Mouse (Mus musculus) CH12.LX (cell line): ENCODE results near the gene Gabra5.

Experiments
- CTCF ChIP-seq, 2 experiments: IDR thresholded peaks in 1 of 2; conservative IDR thresholded peaks in 1 of 2; 2 replicates each; pipeline ENCODE4 v1.5.1; 2011 to 2012; ENCODE audit warnings: low read depth in 2 of 2, low read length in 2 of 2, improper control_type of control experiment in 1 of 2, inconsistent platforms in 1 of 2, mild to moderate bottlenecking in 1 of 2, moderate library complexity in 1 of 2
- EP300 ChIP-seq: IDR thresholded peaks from 2 replicates; pipeline ENCODE4 v1.6.1; 2011; ENCODE audit warnings: low read length, improper control_type of control experiment
- MYC ChIP-seq: IDR thresholded peaks from 2 replicates; pipeline ENCODE4 v1.6.1; 2011; ENCODE audit warnings: low read depth, mild to moderate bottlenecking, improper control_type of control experiment, low read length
- NELFE ChIP-seq: IDR thresholded peaks from 2 replicates; pipeline ENCODE4 v1.6.1; 2011; ENCODE audit warnings: low read depth, low read length, improper control_type of control experiment
- NRF1 ChIP-seq: IDR thresholded peaks from 2 replicates; pipeline ENCODE4 v1.6.1; 2014; ENCODE audit warnings: low read depth, mild to moderate bottlenecking, inconsistent platforms, low read length, improper control_type of control experiment, moderate library complexity
- POLR2A ChIP-seq: IDR thresholded peaks from 2 replicates; pipeline ENCODE4 v1.6.1; 2011; ENCODE audit warnings: low read depth, mild to moderate bottlenecking, improper control_type of control experiment, low read length
- RAD21 ChIP-seq: IDR thresholded peaks from 2 replicates; pipeline ENCODE4 v1.6.1; 2011; ENCODE audit warnings: low read depth, mild to moderate bottlenecking, low read length, improper control_type of control experiment, moderate library complexity
- TBP ChIP-seq: conservative IDR thresholded peaks from 2 replicates; pipeline ENCODE4 v1.6.1; 2011; ENCODE audit warnings: low read depth, low read length, improper control_type of control experiment
- ZKSCAN1 ChIP-seq: IDR thresholded peaks from 2 replicates; pipeline ENCODE4 v1.6.1; 2012; ENCODE audit warnings: low read depth, inconsistent platforms, low read length, improper control_type of control experiment, borderline replicate concordance

DNA sequence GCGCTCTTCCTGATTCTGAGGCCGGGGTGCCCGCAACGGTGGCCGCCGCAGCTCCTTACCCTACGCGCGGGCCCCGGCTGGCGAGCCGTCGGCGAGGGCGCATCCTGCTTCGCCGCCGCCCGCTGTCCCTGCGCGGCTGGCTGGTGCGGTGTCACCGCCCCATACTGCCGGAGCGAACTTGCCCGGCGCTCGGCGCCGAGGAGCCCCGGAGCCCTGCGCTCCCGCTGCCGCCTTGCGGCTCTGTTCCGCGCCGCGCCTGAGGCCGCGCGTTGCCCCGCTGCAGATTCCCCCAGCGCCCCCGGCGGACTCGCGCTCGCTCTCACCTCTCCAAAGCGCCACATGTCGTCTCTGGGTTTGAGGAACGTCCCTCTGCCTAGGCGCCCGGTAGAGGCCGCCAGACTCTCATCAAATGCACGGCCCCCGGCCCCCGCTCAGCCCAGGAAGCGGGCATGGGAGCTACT lies at the start of gene Gabra5:
- TF ChIP-seq TBP, result no peak
- TF ChIP-seq ZKSCAN1, result no peak
- TF ChIP-seq CTCF (conservative IDR thresholded peaks at IDR 0.05 in 1 of 2, IDR thresholded peaks at IDR 0.05 in 1 of 2; ENCODE audit: low read depth in 2 of 2, low read length in 2 of 2), result no peak
- no peak for TF ChIP-seq NELFE
- no peak for TF ChIP-seq POLR2A
- TF ChIP-seq MYC, result no peak
- TF ChIP-seq RAD21, result no peak
- TF ChIP-seq EP300, result no peak
- TF ChIP-seq NRF1, result no peak
